Mouse (Mus musculus) heart, embryonic 14.5 days (tissue): ENCODE measurements around the gene E2f4. TPM values are rescaled to one million over a fixed set of nuclear protein-coding genes. Genes with fewer than 3 reads are reported as not detected.

Source experiments
- ATAC-seq: fragments of 200-750 bp; cut with Nextera tagmentation; 2 replicates; pipeline ENCODE4 v1.8.0; 2017; ENCODE audit warnings: low read depth, moderate TSS enrichment; ENCODE audit not compliant: insufficient number of reproducible peaks, insufficient read depth, low FRiP score
- H3K27ac ChIP-seq, 2 experiments: fragments of 200-500 bp in 1 of 2; fragments of 300-500 bp in 1 of 2; sonication (generic) in 1 of 2; replicated peaks in 1 of 2; 2 replicates each; pipeline ENCODE4 v1.5.1; 2012 to 2014; ENCODE audit warnings: low read depth in 2 of 2, low read length in 2 of 2, control low read depth in 1 of 2, mild to moderate bottlenecking in 1 of 2, mixed read lengths in 1 of 2; ENCODE audit not compliant: control insufficient read depth in 1 of 2, insufficient read depth in 1 of 2
- H3K27me3 ChIP-seq: fragments of 300-500 bp; sonication (generic); 2 replicates; pipeline ENCODE4 v1.6.1; 2014; ENCODE audit warnings: mild to moderate bottlenecking, low read length, control low read depth; ENCODE audit not compliant: control insufficient read depth, insufficient read depth
- H3K36me3 ChIP-seq: fragments of 300-500 bp; sonication (generic); 2 replicates; pipeline ENCODE4 v1.6.1; 2014; ENCODE audit warnings: mild to moderate bottlenecking, control low read depth, low read length, mixed read lengths; ENCODE audit not compliant: control insufficient read depth, insufficient read depth
- H3K4me1 ChIP-seq, 2 experiments: fragments of 200-500 bp in 1 of 2; fragments of 300-500 bp in 1 of 2; sonication (generic) in 1 of 2; 2 replicates each; pipeline ENCODE4 v1.6.1; 2012 to 2014; ENCODE audit warnings: low read length in 2 of 2, control low read depth in 1 of 2, mixed read lengths in 1 of 2; ENCODE audit not compliant: control insufficient read depth in 2 of 2, insufficient read depth in 2 of 2
- H3K4me2 ChIP-seq: fragments of 300-500 bp; sonication (generic); 2 replicates; pipeline ENCODE4 v1.6.1; 2014; ENCODE audit warnings: mild to moderate bottlenecking, low read length
- H3K4me3 ChIP-seq, 2 experiments: fragments of 200-500 bp in 1 of 2; fragments of 300-500 bp in 1 of 2; sonication (generic) in 1 of 2; 2 replicates each; pipeline ENCODE4 v1.5.1; 2012 to 2014; ENCODE audit warnings: low read length in 2 of 2, mild to moderate bottlenecking in 2 of 2, control low read depth in 1 of 2, low read depth in 1 of 2, moderate library complexity in 1 of 2; ENCODE audit not compliant: control insufficient read depth in 1 of 2, insufficient read depth in 1 of 2
- H3K9ac ChIP-seq: fragments of 300-500 bp; sonication (generic); 2 replicates; pipeline ENCODE4 v1.6.1; 2014; ENCODE audit warnings: mild to moderate bottlenecking, low read length
- H3K9me3 ChIP-seq: fragments of 300-500 bp; sonication (generic); 2 replicates; pipeline ENCODE4 v1.6.1; 2016; ENCODE audit warnings: low read length, control low read depth; ENCODE audit not compliant: control insufficient read depth
- WGBS: fragments of 180-500 bp; shearing (Covaris S2); extraction: QIAGEN DNeasy Blood & Tissue Kit; methylation state at CpG from one replicate; pipeline ENCODE4 v1.1.7; 2014; 5-methylcytosine and 5-hydroxymethylcytosine counted together
- polyA plus RNA-seq: library from polyadenylated mRNA; unstranded; fragments of >200 nt; fragmentation: Nextera tagmentation; extraction: Ambion mirVana; gene quantifications from 2 replicates; pipeline ENCODE4 v1.2.1, GENCODE M21; 2014

Gene E2f4
- polyA plus RNA-seq, 1 experiment from 2014 or later: 51.3 TPM

DNA sequence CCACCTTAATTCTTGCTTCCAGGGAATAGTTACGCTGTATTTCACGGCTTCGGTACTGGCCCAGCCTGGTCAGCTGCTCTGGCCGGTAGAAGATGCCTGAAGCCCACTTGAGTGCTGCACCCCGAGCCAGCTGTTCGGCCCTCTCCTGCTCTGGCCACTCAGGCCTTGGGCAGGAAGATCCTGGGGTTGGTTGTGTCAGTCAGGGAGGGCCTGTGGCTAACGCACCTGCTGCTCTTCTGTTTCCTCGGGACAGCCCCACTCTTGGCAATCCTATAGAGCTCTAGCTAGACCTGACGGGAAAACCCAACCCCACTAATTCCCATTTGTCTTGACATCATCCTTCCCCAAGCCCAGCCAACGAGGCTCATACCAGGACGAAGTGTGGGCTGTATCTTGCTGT lies 2.2 kb upstream of the E2f4 start:
- WGBS: 49% methylated on average over 11 of the region's 11 CpGs
- ATAC-seq: no peak
- H3K4me1 ChIP-seq: peaks cover 9 to 17% of the 10 kb centered on the region in 2 experiments
- H3K9ac ChIP-seq: peak overlapping the region; percentile 45
- H3K4me2 ChIP-seq: peak overlapping the region; percentile 50
- H3K36me3 ChIP-seq: peaks cover 16% of the 10 kb centered on the region
- H3K4me3 ChIP-seq: peak overlapping the region; percentile 33 to 34
- H3K27ac ChIP-seq: peak overlapping the region; percentile 61 to 65; a peak in 2 of 4 replicates
- no peaks in the 10 kb centered on the region for H3K9me3 ChIP-seq
- H3K27me3 ChIP-seq: peaks cover 3% of the 10 kb centered on the region; the same call in 1 of the 2 replicates

DNA sequence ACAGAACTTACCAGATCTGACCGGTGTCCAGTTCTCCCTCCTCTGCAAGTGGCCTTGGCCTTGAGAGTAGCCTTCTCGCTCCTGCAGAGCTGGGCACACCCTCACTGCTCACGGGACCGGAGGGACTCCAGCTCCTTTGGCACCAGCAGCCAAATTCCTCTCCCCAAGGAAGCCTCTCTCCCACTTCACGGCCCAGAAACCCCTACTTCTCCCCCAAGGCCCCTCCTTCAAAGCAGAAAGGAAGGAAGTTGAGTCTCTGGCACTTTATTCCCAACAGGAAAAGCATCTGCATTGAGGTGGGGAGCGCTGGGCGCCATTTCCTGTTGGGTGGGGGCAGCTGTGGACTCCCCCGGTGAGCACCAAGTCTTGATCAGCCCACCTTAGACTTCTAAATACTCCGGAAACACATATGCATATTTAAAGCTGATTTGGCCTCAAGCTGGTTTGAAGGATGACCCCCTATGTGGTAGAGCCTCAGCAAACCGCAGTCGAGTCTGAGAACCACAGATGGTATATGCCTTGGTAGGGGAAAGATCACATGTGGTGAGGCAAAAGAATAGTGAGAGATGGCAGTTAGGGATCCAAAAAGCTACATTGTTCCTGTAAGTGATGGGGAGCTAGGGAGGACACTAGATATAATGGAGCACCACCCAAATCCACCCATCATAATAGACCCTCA lies 1.4 kb upstream of the E2f4 start, which contains the start of gene Exoc3l:
TSS of gene Exoc3l (minus strand) at position 207 of the 679 bp plus-strand sequence.
- Histone ChIP-seq H3K9me3 (no peaks in the 10 kb centered on the region), H3K27ac (peak within 1 kb of the TSS; percentile 65 to 78), H3K36me3 (peaks cover 23% of the 10 kb centered on the region), H3K4me1 (peaks cover 9 to 17% of the 10 kb centered on the region in 2 experiments), H3K9ac (peak within 1 kb of the TSS; percentile 95), H3K4me2 (peak within 1 kb of the TSS; percentile 77), H3K4me3 (peak within 1 kb of the TSS; percentile 34 to 98), H3K27me3 (no peaks in the 10 kb centered on the region)
- no peak for ATAC-seq
- 36% methylated on average over 11 of the region's 11 CpGs for WGBS

DNA sequence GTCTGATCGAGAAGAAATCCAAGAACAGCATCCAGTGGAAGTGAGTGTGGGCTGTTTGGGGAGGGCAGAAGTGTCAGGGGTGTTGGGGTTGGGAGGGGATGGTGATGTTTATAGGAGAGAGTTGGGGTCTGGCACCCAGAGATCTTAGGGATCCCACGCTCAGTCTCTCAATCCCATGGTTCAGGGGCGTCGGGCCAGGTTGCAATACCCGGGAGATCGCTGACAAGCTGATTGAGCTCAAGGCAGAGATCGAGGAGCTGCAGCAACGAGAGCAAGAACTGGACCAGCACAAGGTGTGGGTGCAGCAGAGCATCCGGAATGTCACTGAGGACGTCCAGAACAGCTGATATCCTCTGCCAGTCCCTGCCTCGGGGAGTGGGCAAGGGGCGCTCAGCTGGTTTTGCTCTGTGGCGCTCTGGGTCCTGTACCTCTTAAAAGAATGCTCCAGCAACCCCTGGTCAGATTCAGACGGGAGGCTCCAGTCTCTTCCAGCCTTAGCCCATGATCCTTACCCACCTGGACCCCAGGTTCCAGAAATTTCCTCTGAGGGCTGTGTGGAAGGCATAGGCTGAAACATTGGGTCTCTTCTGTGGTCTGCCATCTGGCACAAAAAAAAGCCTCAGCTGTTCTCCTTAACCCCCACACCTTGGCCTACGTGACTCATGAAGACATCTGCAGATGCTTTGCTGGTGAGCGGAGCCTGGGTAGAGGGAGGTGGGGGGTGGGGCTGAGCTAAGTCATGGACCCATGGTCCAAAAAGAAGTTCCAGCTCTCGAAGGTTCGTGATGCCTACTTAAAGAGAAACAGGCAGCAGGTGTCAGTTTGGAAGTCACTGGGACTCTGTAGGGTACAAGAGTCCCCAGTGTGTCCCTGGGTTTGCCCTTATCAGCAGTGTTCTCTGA lies 1.1 kb downstream of the E2f4 start:
- peak overlapping the region; percentile 95 for H3K9ac ChIP-seq
- H3K4me1 ChIP-seq: peaks cover 11 to 20% of the 10 kb centered on the region in 2 experiments
- no peaks in the 10 kb centered on the region for H3K27me3 ChIP-seq
- peak overlapping the region; percentile 81 to 98 for H3K4me3 ChIP-seq
- WGBS: 49% methylated on average over 18 of the region's 18 CpGs
- H3K9me3 ChIP-seq: no peaks in the 10 kb centered on the region
- H3K36me3 ChIP-seq: peaks cover 49% of the 10 kb centered on the region
- H3K4me2 ChIP-seq: peak overlapping the region; percentile 77
- no peak overlapping the region for H3K27ac ChIP-seq
- ATAC-seq: no peak

DNA sequence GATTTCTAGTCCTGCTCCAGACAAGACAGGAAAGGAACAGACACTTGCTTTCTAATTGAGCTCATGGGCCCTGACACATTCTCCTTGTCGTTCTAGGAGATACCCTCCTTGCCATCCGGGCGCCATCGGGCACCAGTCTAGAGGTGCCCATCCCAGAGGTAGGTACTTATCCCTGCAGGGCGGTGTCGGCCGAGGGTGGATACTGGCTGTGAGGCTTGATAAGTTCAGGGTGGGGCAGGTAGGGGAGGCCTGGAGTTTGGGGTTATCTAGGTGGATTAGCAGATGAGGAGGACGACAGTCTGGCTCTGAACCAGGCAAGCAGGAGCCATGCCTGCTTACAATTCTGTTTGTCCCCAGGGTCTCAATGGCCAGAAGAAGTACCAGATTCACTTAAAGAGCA lies 2.5 kb downstream of the E2f4 start:
- Histone ChIP-seq H3K27ac (no peak overlapping the region), H3K36me3 (peaks cover 57% of the 10 kb centered on the region), H3K9ac (no peak overlapping the region), H3K27me3 (no peaks in the 10 kb centered on the region), H3K4me1 (peaks cover 21 to 33% of the 10 kb centered on the region in 2 experiments), H3K4me3 (no peak overlapping the region), H3K4me2 (no peak overlapping the region), H3K9me3 (no peaks in the 10 kb centered on the region)
- ATAC-seq: no peak
- 93% methylated on average over 8 of the region's 8 CpGs for WGBS

DNA sequence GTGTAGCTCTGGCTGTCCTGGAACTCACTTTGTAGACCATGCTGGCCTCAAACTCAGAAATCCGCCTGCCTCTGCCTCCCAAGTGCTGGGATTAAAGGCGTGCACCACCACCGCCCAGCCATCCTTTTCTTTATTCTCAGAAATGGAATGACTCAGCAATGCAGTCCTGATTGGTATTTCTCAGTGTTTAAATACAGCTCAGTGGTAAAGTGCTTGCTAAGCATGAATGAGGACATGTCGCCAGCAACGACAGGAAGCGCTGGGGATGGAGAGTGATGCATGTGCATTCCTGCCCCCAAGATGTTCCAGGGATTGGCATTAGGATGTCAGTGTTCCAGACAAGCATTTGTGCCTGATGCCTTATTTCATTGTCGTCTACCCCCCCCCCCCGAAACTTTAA lies 5.9 kb downstream of the E2f4 start:
- no peak overlapping the region for H3K4me2 ChIP-seq
- H3K27ac ChIP-seq: peak overlapping the region in 1 of 2 experiments; percentile 30; a peak in 1 of 4 replicates
- H3K36me3 ChIP-seq: peaks cover 75% of the 10 kb centered on the region
- 73% methylated on average over 8 of the region's 8 CpGs for WGBS
- H3K27me3 ChIP-seq: no peaks in the 10 kb centered on the region
- H3K9ac ChIP-seq: no peak overlapping the region
- no peaks in the 10 kb centered on the region for H3K9me3 ChIP-seq
- H3K4me1 ChIP-seq: peaks cover 29 to 38% of the 10 kb centered on the region in 2 experiments
- no peak for ATAC-seq
- no peak overlapping the region for H3K4me3 ChIP-seq

DNA sequence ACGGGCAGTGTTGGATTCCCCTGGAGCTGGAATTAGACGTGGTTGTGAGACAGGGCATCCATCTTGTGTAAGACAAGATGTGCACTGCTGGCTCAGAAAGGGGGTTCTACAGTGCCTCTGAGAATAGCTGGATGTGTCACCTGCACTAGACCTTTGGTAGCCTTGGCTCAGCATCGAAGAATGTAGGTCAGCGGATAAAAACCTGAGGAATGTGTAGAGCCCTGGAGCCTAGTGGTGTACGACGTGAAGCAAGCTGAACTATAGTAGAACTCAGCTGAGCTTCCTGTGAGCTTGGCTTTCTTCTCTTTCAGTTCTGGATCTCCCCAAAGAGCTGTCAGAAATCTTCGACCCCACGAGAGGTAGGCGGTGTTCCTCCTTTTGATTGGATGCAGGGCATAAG lies 6.4 kb downstream of the E2f4 start:
- Histone ChIP-seq H3K36me3 (peaks cover 76% of the 10 kb centered on the region), H3K9me3 (no peaks in the 10 kb centered on the region), H3K27ac (peak overlapping the region; percentile 30 to 39; a peak in 3 of 4 replicates), H3K4me1 (peaks cover 24 to 34% of the 10 kb centered on the region in 2 experiments), H3K9ac (no peak overlapping the region), H3K27me3 (no peaks in the 10 kb centered on the region), H3K4me3 (no peak overlapping the region), H3K4me2 (no peak overlapping the region)
- 51% methylated on average over 9 of the region's 9 CpGs for WGBS
- no peak for ATAC-seq

DNA sequence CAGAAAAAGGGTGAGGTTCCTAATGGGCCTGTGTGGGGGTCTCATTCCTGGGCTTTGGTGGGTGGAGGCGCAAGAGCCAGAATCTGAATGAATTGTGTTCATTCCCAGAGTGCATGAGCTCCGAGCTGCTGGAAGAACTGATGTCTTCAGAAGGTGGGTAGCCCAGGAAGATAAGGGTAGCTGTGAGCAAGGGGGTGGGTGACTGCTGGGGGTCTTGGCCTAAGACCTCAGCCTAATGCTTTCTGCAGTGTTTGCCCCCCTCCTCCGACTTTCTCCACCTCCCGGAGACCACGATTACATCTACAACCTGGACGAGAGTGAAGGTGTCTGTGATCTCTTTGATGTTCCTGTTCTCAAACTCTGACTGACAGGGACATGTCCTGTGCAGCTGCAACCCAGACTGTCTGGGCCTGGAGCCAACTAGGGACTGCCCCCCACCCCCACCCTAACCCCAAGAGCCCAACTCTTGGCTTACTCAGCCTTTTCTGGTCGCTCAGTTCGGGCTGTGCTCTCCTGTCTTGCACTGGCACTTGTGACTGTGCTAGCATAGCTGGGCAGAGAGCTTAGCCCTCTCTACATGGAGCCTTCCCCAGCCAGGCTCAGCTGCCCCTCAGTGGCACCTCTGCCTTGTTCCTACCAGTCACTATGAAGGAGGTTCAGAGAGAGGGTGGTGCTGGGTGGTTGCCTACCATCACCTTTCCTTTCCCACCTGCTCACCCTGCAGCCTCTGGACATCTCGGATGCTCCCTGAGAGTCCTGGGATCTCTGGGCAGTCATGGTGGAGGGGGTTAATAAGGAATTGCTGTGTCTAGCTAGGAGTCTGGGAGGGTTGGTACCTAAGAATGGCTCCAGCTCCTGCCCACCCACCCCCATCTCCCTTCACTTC lies 7.1 kb downstream of the E2f4 start:
- ATAC-seq: peak; percentile 11; the same call in 1 of the 2 replicates

More for the DNA sequence above, 7.1 kb downstream of the E2f4 start:
- H3K27ac ChIP-seq: peak overlapping the region in 1 of 2 experiments; percentile 39; a peak in 3 of 4 replicates
- H3K4me1 ChIP-seq: peaks cover 23 to 31% of the 10 kb centered on the region in 2 experiments
- H3K4me2 ChIP-seq: no peak overlapping the region
- no peak overlapping the region for H3K4me3 ChIP-seq
- H3K9ac ChIP-seq: peak overlapping the region; percentile 74
- H3K27me3 ChIP-seq: no peaks in the 10 kb centered on the region
- H3K9me3 ChIP-seq: no peaks in the 10 kb centered on the region
- H3K36me3 ChIP-seq: peaks cover 78% of the 10 kb centered on the region
- WGBS: 41% methylated on average over 9 of the region's 9 CpGs
